Mouse (Mus musculus): ENCODE data around the gene Nrxn3. TPM values are rescaled to one million over a fixed set of nuclear protein-coding genes. Genes with fewer than 3 reads are reported as not detected.

Gene Nrxn3
- polyA plus RNA-seq (2021; fragmentation: Nextera tagmentation), result 55.6 and 60.0 TPM in 2 replicates
- long read RNA-seq, experiment 1, partial matches to known transcripts, result 13 of 95 reads
- long read RNA-seq, experiment 1, other reads (novel, unspliced or antisense), result 79 of 95 reads
- long read RNA-seq, experiment 2, partial matches to known transcripts, result 46 of 144 reads
- long read RNA-seq, experiment 2, other reads (novel, unspliced or antisense), result 98 of 144 reads

DNA sequence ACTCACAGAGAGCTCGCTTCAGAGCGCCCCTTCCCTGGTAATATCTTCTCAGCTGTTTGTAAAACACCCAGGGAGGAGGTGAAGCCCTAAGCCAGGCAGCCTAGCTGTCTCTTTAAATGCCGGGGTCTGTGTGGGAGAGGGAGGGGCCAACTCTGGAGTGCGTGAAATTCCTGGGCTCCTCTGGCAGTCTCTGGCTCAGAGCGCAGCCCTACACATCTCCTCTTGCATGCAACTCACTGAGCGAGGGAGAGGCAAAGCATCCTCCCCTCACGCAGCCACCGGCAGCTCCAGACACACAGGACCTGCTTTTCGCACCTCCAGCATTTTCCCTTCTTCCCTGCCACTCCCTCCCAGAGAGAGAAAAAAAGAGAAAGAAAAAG lies at the start of gene Nrxn3:
Gene Nrxn3 (plus strand): TSS at position 186 of the 380 bp plus-strand sequence.

